Mouse (Mus musculus): ENCODE measurements at regions not wholly inside any gene's neighbourhood (a gene's known extent, or its start where the extent isn't known, plus 50 kb on each side); places are given as distances from the start of the nearest gene placed in this dataset.
"Not testable (repeated sequence)": the region's sequence is repeated elsewhere in the genome, so short reads cannot be mapped to it uniquely, and the experiment has no call there.

DNA sequence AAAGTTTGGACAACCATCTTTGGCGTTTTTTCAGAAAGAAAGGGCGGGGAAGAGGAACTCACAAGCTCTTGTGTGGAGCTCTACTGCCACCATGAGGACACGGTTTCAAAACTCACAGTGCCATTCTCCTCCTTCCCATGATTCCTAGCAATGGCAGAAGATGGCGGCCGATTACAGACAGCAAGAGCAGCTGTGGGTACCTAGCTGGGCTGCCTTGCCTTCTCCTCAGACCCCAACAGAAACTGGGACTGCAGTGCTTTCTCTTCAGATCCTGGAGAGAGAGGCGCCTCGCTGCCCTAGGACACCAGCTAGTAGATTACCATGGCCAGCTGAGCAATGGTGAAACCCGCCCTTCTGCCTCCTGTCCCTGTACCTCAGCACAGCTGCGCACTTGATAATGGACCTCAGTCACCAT, 174.2 kb upstream of the Olfr1324 start:
- not testable (repeated sequence) for DNase-seq (ENCODE audit: low read depth)

GRCm38 (mm10) chrX:50600262-50600661, 172.0 kb upstream of the Olfr1324 start:
- not testable (repeated sequence) for DNase-seq (ENCODE audit: low read depth)

GRCm38 (mm10) chrX:50599780-50600179, 171.5 kb upstream of the Olfr1324 start:
- DNase-seq (ENCODE audit: low read depth) = no peak

- DNase-seq (ENCODE audit: low read depth) = not testable (repeated sequence)
Observed at GRCm38 (mm10) chrX:50597626-50598025, 169.3 kb upstream of the Olfr1324 start.

DNA sequence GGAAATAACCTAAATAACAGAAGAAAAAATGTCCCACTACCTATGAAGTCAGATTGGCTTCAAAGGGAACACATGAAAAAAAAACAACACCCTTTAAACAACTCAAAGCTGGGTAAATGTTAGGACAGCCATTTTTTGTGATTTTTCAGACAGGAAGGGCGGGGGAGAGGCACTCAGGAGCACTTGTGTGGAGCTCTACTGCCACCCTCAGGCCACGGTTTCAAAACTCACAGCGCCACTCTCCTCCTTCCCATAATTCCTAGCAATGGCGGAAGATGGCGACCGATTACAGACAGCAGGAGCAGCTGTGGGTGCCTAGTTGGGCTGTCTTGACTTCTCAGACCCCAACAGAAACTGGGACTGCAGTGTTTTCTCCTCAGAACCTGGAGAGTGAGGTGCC, 168.8 kb upstream of the Olfr1324 start:
- DNase-seq (ENCODE audit: low read depth) = no peak

- DNase-seq (ENCODE audit: low read depth) = not testable (repeated sequence)
Observed at GRCm38 (mm10) chrX:50594976-50595375, 166.7 kb upstream of the Olfr1324 start.

DNA sequence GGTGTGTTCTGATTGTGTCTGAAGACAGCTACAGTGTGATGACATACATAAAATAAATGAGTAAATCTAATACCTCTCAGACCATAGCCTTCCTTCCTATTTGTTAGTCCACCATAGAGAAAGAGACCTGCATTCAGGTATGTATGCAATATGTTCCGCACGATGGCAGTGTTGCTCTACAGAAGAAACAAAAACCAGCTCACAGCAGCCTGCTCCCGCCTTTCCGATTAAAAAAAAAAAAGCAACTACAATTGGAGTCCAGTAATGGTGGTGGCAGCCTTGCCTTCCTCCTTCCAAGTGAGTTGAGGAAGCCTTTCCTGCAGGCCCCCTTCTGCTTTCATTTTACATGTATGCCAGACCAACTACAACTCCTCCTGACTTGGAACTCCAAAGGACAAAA, 163.2 kb upstream of the Olfr1324 start:
- no peak for DNase-seq (ENCODE audit: low read depth)

DNA sequence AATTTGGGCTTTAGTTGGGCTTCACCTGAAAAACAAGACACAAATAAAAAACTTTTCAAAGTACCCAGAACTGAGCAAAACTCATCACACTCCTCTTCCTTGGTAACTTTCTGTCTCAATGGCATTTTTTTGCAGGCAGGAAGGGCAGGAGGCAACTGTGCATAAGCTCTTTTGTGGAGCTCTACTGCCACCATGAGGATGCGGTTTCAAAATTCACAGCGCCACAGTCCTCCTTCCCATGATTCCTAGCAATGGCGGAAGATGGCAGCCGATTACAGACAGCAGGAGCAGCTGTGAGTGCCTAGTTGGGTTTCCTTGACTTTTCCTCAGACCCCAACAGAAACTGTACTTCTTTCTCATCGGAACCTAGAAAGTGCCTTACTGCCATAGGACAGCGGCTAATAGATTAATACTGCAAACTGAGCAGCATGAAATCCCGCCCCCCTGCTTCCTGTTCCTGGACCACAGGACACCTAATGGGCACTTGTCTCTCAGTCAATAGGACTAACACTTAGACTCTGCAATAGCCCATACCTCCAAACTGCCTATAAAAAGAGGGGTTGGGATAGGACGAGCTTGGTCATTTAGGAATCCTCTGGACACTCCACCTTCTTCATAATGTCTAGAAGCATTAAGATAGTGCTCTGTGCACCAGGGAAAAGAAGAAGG, 162.5 kb upstream of the Olfr1324 start:
- DNase-seq (ENCODE audit: low read depth) = no peak

- no peak for DNase-seq (ENCODE audit: low read depth)
Observed at GRCm38 (mm10) chrX:50588892-50589291, 160.6 kb upstream of the Olfr1324 start.

- no peak for DNase-seq (ENCODE audit: low read depth)
Observed at GRCm38 (mm10) chrX:50583741-50584580, 155.7 kb upstream of the Olfr1324 start.

GRCm38 (mm10) chrX:50580200-50580599, 151.9 kb upstream of the Olfr1324 start:
- no peak for DNase-seq (ENCODE audit: low read depth)

GRCm38 (mm10) chrX:50576824-50577223, 148.5 kb upstream of the Olfr1324 start:
- no peak for DNase-seq (ENCODE audit: low read depth)

DNA sequence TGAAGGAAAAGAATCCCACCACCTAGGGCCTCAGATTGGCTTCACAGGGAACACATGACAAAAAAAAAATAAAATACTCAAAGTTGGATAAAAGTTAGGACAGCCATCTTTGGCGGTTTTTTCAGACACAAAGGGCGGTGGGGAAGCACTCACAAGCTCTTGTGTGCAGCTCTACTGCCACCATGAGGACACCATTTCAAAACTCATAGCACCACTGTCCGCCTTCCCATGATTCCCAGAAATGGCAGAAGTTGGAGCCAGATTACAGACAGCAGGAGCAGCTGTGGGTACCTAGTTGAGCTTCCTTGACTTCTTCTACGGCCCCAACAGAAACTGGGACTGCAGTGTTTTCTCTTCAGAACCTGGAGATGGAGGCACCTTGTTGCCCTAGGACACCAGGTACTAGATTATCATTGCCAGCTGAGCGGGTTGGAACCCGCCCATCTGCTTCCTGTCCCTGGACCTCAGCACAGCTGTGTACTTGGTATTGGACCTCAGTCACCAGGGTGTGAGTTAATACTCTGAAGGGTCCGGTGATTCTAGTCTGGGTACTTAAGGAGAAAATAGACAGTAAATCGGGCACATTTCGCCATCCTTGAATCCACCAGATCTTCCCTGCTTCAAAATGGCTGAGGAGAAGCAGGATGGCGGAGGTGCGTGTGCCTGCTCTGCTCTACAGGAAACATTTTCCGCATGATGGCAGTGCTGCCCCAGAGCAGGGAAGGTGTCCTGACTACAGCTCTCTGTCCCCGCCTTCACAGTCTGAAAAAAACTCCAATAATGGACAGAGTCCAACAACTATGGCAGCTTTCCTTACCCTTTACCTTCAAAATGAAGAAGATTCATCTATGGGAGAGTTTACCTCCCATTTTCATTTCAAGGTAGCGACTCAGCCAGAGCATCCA, 144.1 kb upstream of the Olfr1324 start:
- DNase-seq (ENCODE audit: low read depth) = not testable (repeated sequence)

DNA sequence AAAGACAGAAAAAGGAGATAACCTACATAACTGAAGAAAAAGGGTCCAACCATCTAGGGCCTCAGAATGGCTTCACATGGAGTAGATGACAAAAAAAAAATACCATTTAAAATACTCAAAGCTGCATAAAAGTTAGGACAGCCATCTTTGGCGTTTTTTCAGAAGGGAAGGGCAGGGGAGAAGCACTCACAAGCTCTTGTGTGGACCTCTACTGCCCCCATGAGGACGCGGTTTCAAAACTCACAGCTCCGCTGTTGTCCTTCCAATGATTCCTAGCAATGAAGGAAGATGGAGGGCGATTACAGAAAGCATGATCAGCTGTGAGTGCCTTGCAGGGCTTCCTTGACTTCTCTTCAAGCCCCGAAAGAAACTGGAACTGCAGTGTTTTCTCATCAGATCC, 140.8 kb upstream of the Olfr1324 start:
- DNase-seq (ENCODE audit: low read depth) = no peak

DNA sequence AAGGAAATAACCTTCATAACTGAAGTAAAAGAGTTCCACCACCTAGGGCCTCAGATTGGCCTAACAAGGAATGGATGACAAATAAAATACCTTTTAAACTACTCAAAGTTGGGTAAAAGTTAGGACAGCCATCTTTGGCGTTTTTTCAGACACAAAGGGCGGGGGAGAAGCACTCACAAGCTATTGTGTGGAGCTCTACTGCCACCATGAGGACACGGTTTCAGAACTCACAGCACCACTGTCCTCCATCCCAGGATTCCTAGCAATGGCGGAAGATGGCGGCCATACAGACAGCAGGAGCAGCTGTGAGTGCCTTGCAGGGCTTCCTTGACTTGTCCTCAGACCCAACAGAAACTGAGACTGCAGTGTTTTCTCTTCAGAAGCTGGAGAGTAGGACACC, 138.0 kb upstream of the Olfr1324 start:
- no peak for DNase-seq (ENCODE audit: low read depth)

- DNase-seq (ENCODE audit: low read depth) = not testable (repeated sequence)
Observed at GRCm38 (mm10) chrX:50565031-50565430, 136.7 kb upstream of the Olfr1324 start.

- no peak for DNase-seq (ENCODE audit: low read depth)
Observed at GRCm38 (mm10) chrX:50560915-50561314, 132.6 kb upstream of the Olfr1324 start.

- no peak for DNase-seq (ENCODE audit: low read depth)
Observed at GRCm38 (mm10) chrX:50550297-50550696, 122.0 kb upstream of the Olfr1324 start.

- no peak for DNase-seq (ENCODE audit: low read depth)
Observed at GRCm38 (mm10) chrX:50549713-50550112, 121.4 kb upstream of the Olfr1324 start.

DNA sequence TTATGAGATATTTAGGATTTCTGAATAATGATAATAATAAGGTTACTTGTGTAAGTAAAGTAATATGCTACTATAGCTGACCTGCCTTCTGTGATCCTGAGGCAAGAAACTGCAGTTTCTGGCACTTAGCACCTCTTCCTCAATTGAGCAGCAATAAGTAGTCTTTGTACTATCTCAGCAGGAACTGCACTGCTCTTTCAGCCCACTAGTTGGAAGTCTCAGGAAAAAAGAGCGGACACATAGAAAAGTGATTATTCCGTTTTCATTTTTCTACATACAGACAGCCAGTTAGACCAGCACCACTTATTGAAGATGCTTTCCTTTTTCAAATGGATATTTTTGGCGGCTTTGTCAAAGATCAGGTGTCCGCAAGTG, 109.5 kb upstream of the Olfr1324 start:
- DNase-seq (ENCODE audit: low read depth) = not testable (repeated sequence)

DNA sequence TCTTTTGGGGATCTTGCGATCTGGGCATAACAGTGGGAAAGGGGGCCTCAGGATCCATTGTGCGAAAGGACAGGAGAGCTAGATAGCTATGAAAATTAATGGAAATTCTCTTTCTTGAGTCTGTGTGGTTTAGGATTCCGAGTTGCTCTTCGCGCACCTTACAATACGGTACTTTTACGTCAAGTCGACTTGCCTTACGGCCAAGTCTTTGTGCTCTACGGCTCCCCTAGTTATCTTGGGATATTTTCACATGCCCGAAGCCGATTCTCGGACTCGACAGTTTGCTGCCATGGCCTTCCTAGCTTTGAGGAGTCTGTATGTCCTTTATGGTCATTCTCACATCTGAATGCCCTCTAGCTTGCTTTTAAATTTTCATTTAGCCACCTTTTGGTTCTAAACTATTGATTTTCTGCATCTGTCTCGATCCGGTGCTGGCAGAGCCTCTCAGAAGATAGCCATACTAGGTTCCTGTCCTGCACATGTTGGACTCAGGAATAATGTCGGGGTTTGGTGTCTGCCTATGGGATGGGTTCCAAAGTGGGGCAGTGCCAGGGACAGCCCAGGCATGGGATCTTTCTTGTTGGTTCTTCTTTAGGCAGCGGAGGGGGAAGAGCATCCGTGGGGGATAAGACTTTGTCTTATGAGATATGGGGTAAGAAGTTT, 109.0 kb upstream of the Olfr1324 start:
- peak; percentile 34 for DNase-seq (ENCODE audit: low read depth)

DNA sequence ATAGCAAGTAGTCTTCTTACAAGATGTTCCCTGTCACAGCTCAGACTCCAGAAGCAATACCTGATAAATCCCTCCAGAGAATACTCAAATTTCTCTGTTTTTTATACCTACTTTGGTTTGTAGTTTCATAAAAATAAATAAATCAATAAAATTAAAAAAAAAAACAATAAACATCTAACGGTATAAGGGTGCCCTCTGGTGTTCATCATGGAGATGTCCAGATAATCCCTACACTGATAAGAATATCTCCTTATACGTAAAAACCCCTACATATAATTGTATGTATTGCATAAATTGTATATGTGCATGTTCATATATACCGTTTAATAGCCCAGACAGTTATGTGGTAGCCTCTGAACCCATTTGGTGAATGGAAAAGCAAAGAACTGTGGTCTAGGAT, 75.7 kb upstream of the Olfr1324 start:
- DNase-seq (ENCODE audit: low read depth) = no peak
